Mouse (Mus musculus) right cerebral cortex, postnatal 25 days (tissue): ENCODE measurements around the gene Lrfn3.

Source experiments
- DNase-seq: peaks from one replicate; pipeline ENCODE4 v3.0.0; 2022

The Lrfn3 gene

DNA sequence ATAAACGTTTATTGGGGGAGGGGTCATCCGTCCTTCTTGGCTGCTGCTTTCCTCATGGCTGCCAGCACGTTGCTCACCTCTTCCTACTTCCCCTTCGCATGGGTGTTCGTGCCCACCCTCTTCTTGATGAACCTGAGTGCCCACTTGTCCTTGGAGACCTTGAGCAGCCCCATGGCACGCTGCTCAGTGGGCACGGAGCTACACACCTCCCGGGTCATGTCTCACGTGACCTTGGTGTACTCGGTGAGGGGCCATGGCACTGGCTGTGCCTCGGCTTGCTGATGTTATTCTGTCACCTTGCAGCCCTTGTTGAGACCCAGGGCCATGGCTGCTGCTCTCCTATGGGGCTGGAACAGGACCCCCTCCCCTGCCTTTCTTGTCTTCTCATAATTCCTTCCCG is 52.4 kb downstream of the Lrfn3 start:
- DNase-seq: no peak

DNA sequence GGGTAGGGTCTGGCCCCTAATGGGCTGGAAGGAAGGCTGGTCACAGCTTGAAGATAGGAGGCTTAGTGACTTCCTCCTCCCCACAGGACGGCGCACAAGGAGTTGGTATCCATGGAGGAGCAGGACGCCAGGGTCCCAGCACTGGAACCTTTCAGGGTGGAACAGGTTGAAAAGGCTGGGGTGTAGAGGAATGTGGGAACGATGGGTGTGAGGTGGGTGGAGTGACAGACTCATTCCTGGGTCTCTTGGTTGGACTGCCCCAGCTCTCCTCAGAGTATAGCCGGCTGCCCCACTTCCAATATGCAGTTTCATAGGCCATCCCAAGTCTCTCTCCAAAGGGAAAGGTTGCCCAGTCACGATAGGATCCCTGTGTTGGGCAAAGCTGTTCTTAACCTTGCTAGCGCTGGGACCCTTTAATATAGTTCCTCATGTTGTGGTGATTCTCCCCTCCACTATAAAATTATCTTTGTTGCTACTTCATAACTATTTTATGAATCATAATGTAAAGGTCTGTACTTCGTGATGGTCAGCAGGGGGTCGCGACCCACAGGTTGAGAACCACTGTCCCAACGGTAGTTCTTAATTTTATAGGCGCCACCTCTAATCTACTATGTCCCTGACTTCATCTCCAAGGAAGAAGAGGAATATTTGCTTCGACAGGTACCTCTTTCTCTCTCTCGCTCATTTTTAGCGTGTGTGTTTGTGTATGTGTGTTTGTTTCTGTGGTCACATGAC is 53.0 kb downstream of the Lrfn3 start:
- DNase-seq: no peak

DNA sequence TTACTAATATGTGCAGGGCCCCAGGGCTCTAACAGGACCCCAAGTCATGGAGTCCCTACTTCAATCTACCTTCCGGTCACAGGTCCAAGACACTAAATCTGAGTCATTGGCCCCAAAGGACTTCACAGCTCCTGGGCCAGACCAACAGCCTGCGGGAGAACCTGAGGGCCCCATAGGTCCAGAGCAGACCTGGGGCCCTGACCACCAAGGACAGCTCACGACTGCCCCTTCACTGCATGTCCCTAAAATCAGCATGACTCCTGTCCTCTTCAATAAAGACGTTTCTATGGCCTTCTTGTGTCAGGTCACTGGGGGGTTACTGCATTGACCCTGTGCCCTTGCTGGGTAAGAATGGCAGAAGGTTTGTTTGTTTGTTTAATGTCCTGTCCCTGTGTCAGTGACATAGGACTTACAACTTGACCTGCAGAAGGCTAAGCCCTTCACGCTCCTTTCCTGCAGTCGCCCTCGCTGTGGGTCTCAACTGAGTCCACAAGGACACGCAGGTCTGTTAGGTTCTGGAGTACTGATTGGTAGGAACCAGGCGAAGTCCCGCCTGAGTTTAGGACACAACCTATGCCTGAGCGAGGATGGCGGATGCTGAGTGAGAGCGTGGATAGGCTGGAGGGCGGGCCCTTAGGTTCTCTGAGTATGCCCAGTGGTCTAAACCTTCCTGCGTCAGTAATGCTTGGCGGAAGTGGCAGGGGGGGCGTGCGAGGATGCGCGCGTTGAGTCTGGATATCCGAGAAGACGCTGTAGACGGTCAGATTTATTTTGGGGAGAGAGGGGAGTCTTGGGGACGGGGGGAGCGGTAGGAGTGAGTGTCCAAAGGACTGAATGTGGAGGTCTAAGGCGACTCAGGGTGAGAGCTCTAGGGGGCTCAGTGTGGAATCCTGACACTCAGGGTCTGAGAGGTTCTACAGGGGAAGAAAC is 54.2 kb downstream of the Lrfn3 start, which contains the start of gene Alkbh6:
Gene Alkbh6 (plus strand): TSS at position 642 of the 930 bp plus-strand sequence.
- peak; percentile 94 for DNase-seq

DNA sequence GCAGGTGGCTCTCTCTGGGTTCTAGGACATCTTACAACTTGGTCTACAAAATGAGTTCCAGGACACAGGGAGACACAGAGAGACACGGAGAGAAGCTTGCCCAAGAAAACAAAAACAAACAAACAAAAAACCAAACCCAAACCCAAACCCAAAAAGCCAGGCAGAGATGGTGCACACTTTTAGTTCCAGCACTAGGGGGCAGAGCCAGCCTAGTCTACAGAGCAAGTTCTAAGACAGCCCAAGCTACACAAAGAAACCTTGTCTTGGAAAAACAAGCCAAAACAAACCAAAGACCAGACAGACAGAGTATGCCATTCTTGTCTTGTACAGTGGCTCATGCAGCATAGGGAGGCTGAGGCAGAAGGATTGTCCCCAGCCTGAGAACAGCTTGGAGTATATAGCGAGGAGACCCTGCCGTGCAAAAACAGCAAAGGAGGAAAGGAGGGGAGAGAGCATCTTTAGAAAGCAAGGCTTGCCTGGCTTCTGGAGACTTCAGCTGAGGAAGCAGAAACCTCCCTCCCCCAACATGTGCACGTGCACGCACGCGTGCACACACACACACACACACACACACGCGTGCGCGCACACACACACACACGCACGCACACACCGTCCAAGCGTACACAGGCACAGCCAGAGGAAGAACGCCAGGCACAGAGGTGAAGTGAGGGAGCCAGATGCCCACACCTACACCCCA is 56.3 kb downstream of the Lrfn3 start:
- no peak for DNase-seq
